Mouse (Mus musculus): ENCODE results near the gene Hmgcll1.

- TF ChIP-seq POLR2A (IDR thresholded peaks at IDR 0.05; ENCODE audit: low read depth, low read length) (no peak), CTCF (conservative IDR thresholded peaks at IDR 0.05; ENCODE audit: insufficient read depth, insufficient read length, low read depth, low read length) (no peak)
Observed at GRCm38 (mm10) chr9:76039711-76040110, 25.1 kb downstream of the Hmgcll1 start.
